Mouse (Mus musculus) ES-Bruce4 (cell line): ENCODE data around the gene Mapk3. TPM values are rescaled to one million over a fixed set of nuclear protein-coding genes. Genes with fewer than 3 reads are reported as not detected.
"Not testable (repeated sequence)": the region's sequence is repeated elsewhere in the genome, so short reads cannot be mapped to it uniquely, and the experiment has no call there.

Experiments
- H3K27ac ChIP-seq: 2 replicates; pipeline ENCODE4 v1.5.1; 2012; ENCODE audit warnings: low read length, inconsistent platforms; ENCODE audit not compliant: insufficient read depth
- H3K27me3 ChIP-seq: 2 replicates; pipeline ENCODE4 v1.6.1; 2012; ENCODE audit warnings: mild to moderate bottlenecking, low read length, inconsistent platforms; ENCODE audit not compliant: control insufficient read depth, poor library complexity, insufficient read depth, severe bottlenecking
- H3K36me3 ChIP-seq: 2 replicates; pipeline ENCODE4 v1.6.1; 2012; ENCODE audit warnings: inconsistent platforms, mild to moderate bottlenecking, low read length, moderate library complexity; ENCODE audit not compliant: control insufficient read depth, poor library complexity, insufficient read depth, severe bottlenecking
- H3K4me1 ChIP-seq: one replicate; pipeline ENCODE4 v1.8.1; 2011; ENCODE audit warnings: low read length; ENCODE audit not compliant: control insufficient read depth, insufficient read depth
- H3K4me3 ChIP-seq: 2 replicates; pipeline ENCODE4 v1.5.1; 2011; ENCODE audit warnings: low read depth, mild to moderate bottlenecking, low read length
- H3K9ac ChIP-seq: 2 replicates; pipeline ENCODE4 v1.6.1; 2012; ENCODE audit warnings: low read depth, mild to moderate bottlenecking, inconsistent platforms; ENCODE audit not compliant: poor library complexity, severe bottlenecking
- H3K9me3 ChIP-seq: replicated peaks from 2 replicates; pipeline ENCODE4 v1.6.1; 2012; ENCODE audit warnings: mild to moderate bottlenecking, low read length, inconsistent platforms; ENCODE audit not compliant: control insufficient read depth, poor library complexity, insufficient read depth, severe bottlenecking
- CTCF ChIP-seq: IDR thresholded peaks from one replicate; pipeline ENCODE4 v1.8.1; 2011; ENCODE audit warnings: low read depth, low read length
- EP300 ChIP-seq: IDR thresholded peaks from 2 replicates; pipeline ENCODE4 v1.6.1; 2011; ENCODE audit warnings: low read depth, low read length; ENCODE audit not compliant: insufficient read depth
- POLR2A ChIP-seq: IDR thresholded peaks from one replicate; pipeline ENCODE4 v1.8.1; 2011; ENCODE audit warnings: low read length; ENCODE audit not compliant: insufficient read depth
- polyA plus RNA-seq: library from polyadenylated mRNA; stranded (reverse); fragments of >200 nt; gene quantifications from 2 replicates; pipeline ENCODE4 v1.2.4, GENCODE M21; 2011; ENCODE audit warnings: low read depth; ENCODE audit not compliant: missing spikeins, insufficient read depth, insufficient read length

Mapk3 gene
- polyA plus RNA-seq, 1 experiment, result 102 TPM

- no peaks in the 10 kb centered on the region for H3K9me3 ChIP-seq
- H3K9ac ChIP-seq, result peak overlapping the region; percentile 93
- peaks cover 6% of the 10 kb centered on the region for H3K36me3 ChIP-seq
- peak overlapping the region; percentile 80 for H3K4me3 ChIP-seq
- H3K4me1 ChIP-seq, result peaks cover 3% of the 10 kb centered on the region
- H3K27me3 ChIP-seq, result no peaks in the 10 kb centered on the region
- no peak for TF ChIP-seq POLR2A
- no peak for TF ChIP-seq EP300
- TF ChIP-seq CTCF, result no peak
- no peak overlapping the region for H3K27ac ChIP-seq
Observed at GRCm38 (mm10) chr7:126777476-126777875, 18.1 kb downstream of the Mapk3 start.

GRCm38 (mm10) chr7:126778147-126778546 lies 18.7 kb downstream of the Mapk3 start:
- peaks cover 3% of the 10 kb centered on the region for H3K4me1 ChIP-seq
- H3K27ac ChIP-seq, result no peak overlapping the region
- no peaks in the 10 kb centered on the region for H3K27me3 ChIP-seq
- no peak for TF ChIP-seq POLR2A
- TF ChIP-seq EP300, result no peak
- no peak for TF ChIP-seq CTCF
- no peaks in the 10 kb centered on the region for H3K9me3 ChIP-seq
- peaks cover 6% of the 10 kb centered on the region for H3K36me3 ChIP-seq
- no peak overlapping the region for H3K9ac ChIP-seq
- H3K4me3 ChIP-seq, result no peak overlapping the region

GRCm38 (mm10) chr7:126779101-126779500 lies 19.7 kb downstream of the Mapk3 start:
- not testable (repeated sequence) for H3K9me3 ChIP-seq, H3K9ac ChIP-seq, H3K27ac ChIP-seq, H3K36me3 ChIP-seq, H3K4me1 ChIP-seq, H3K4me3 ChIP-seq, H3K27me3 ChIP-seq

GRCm38 (mm10) chr7:126779983-126780970 lies 20.9 kb downstream of the Mapk3 start:
- no peaks in the 10 kb centered on the region for H3K27me3 ChIP-seq
- H3K9me3 ChIP-seq, result no peaks in the 10 kb centered on the region
- peaks cover 3% of the 10 kb centered on the region for H3K4me1 ChIP-seq
- H3K4me3 ChIP-seq, result peak overlapping the region; percentile 73
- H3K36me3 ChIP-seq, result peaks cover 8% of the 10 kb centered on the region
- TF ChIP-seq POLR2A, result no peak
- TF ChIP-seq CTCF, result peak; percentile 90
- TF ChIP-seq EP300, result 0 out of 2 replicates have a peak, but pooled peaks have one; percentile 9
- H3K27ac ChIP-seq, result 0 out of 2 replicates have a peak overlapping the region, but pooled peaks have one; percentile 46
- peak overlapping the region; percentile 60 for H3K9ac ChIP-seq

- H3K36me3 ChIP-seq, result peaks cover 14% of the 10 kb centered on the region
- H3K27ac ChIP-seq, result no peak within 1 kb of the TSS
- peak within 1 kb of the TSS; percentile 60 for H3K9ac ChIP-seq
- H3K4me1 ChIP-seq, result no peaks in the 10 kb centered on the region
- H3K9me3 ChIP-seq, result no peaks in the 10 kb centered on the region
- H3K27me3 ChIP-seq, result no peaks in the 10 kb centered on the region
- TF ChIP-seq POLR2A (no peak), CTCF (no peak), EP300 (no peak)
- peak within 1 kb of the TSS; percentile 73 for H3K4me3 ChIP-seq
Observed at GRCm38 (mm10) chr7:126780971-126781635, 21.7 kb downstream of the Mapk3 start, which contains the start of gene Tbx6. TSS of gene Tbx6 (plus strand) at chr7:126781483.

GRCm38 (mm10) chr7:126781661-126782370 lies 22.4 kb downstream of the Mapk3 start:
- no peaks in the 10 kb centered on the region for H3K4me1 ChIP-seq
- peak overlapping the region; percentile 60 for H3K9ac ChIP-seq
- no peak overlapping the region for H3K4me3 ChIP-seq
- no peak overlapping the region for H3K27ac ChIP-seq
- peaks cover 22% of the 10 kb centered on the region for H3K36me3 ChIP-seq
- H3K27me3 ChIP-seq, result no peaks in the 10 kb centered on the region
- no peaks in the 10 kb centered on the region for H3K9me3 ChIP-seq
- TF ChIP-seq EP300 (no peak), POLR2A (no peak), CTCF (no peak)
